Mouse (Mus musculus) embryonic facial prominence, embryonic 13.5 days (tissue): Measurements from ENCODE around the gene Zdhhc24. TPM values are rescaled to one million over a fixed set of nuclear protein-coding genes. Genes with fewer than 3 reads are reported as not detected.

Experiments used
- ATAC-seq: fragments of 200-750 bp; cut with Nextera tagmentation; 2 replicates; pipeline ENCODE4 v1.8.0; 2017; ENCODE audit warnings: low read depth; ENCODE audit not compliant: insufficient number of reproducible peaks, insufficient read depth, low FRiP score, low TSS enrichment
- H3K27ac ChIP-seq: fragments of 300-500 bp; sonication (generic); 2 replicates; pipeline ENCODE4 v1.5.1; 2015; ENCODE audit warnings: moderate library complexity, mild to moderate bottlenecking, inconsistent platforms
- H3K27me3 ChIP-seq: fragments of 300-500 bp; sonication (generic); 2 replicates; pipeline ENCODE4 v1.6.1; 2015; ENCODE audit warnings: mild to moderate bottlenecking, inconsistent platforms
- H3K36me3 ChIP-seq: fragments of 300-500 bp; sonication (generic); 2 replicates; pipeline ENCODE4 v1.6.1; 2015; ENCODE audit warnings: mild to moderate bottlenecking, inconsistent platforms
- H3K4me1 ChIP-seq: fragments of 300-500 bp; sonication (generic); 2 replicates; pipeline ENCODE4 v1.6.1; 2015; ENCODE audit warnings: inconsistent platforms
- H3K4me2 ChIP-seq: fragments of 300-500 bp; sonication (generic); 2 replicates; pipeline ENCODE4 v1.6.1; 2015; ENCODE audit warnings: moderate library complexity, mild to moderate bottlenecking, inconsistent platforms
- H3K4me3 ChIP-seq: fragments of 300-500 bp; sonication (generic); 2 replicates; pipeline ENCODE4 v1.5.1; 2015; ENCODE audit warnings: mild to moderate bottlenecking, inconsistent platforms
- H3K9ac ChIP-seq: fragments of 300-500 bp; sonication (generic); 2 replicates; pipeline ENCODE4 v1.6.1; 2015; ENCODE audit warnings: mild to moderate bottlenecking, inconsistent platforms
- H3K9me3 ChIP-seq: fragments of 300-500 bp; sonication (generic); 2 replicates; pipeline ENCODE4 v1.6.1; 2016; ENCODE audit warnings: inconsistent platforms
- WGBS: fragments of 180-500 bp; shearing (Covaris S2); methylation state at CpG from one replicate; pipeline ENCODE4 v1.1.7; 2015; ENCODE audit warnings: mixed read lengths; 5-methylcytosine and 5-hydroxymethylcytosine counted together
- polyA plus RNA-seq: library from polyadenylated mRNA; unstranded; fragments of >200 nt; fragmentation: Nextera tagmentation; extraction: Ambion mirVana; gene quantifications from 2 replicates; pipeline ENCODE4 v1.2.1, GENCODE M21; 2015

The Zdhhc24 gene
- 10.4 and 11.1 TPM in 2 replicates for polyA plus RNA-seq

DNA sequence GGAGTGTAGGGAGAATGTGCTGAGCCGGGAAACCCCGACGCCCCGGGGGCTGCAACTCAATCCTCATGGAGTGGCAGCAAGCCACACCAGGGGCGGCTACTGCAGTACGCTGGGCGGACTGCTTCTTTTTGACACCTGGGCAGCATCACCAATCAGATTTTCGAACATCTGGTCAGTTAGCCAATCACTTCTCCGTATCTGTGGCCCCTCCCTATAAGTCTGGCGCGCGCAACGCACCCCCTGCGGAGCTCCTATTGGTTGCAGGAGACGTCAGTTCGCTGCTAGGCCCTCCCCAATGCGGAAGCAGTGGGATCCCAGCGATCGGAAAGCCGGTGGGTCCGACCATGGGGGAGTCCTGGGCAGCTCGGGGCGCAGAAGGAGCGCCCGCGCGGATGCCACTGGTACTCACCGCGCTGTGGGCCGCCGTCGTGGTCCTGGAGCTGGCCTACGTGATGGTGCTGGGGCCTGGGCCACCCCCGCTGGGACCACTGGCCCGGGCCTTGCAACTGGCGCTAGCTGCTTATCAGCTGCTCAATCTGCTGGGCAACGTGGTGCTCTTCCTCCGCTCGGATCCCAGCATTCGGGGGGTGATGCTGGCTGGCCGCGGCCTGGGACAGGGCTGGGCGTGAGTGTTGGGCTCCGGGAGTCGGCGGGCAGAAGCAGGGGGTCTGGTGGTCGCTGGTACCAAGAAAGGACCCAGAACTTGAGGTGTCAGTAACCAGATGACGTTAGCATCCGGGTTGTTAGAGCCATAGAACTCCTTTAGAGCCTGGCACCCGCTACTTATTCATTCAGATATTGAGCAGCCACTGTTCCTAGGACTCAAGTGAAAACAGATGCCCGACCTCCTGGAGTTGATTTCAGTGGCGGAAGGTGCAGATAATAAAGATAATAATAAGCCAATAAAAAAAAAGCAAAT, at the start of gene Zdhhc24:
Gene Zdhhc24 (plus strand): TSS at position 264 of the 919 bp plus-strand sequence.
- Histone ChIP-seq H3K27me3 (peaks cover 4% of the 10 kb centered on the region; the same call in 1 of the 2 replicates), H3K27ac (peak within 1 kb of the TSS; percentile 75), H3K36me3 (0 out of 2 replicates have a peak, but pooled peaks cover 4% of the 10 kb centered on the region), H3K4me2 (peak within 1 kb of the TSS; percentile 89), H3K4me3 (peak within 1 kb of the TSS; percentile 94), H3K4me1 (peaks cover 16% of the 10 kb centered on the region), H3K9ac (peak within 1 kb of the TSS; percentile 89), H3K9me3 (no peaks in the 10 kb centered on the region)
- under 1% methylated on average over 52 of the region's 52 CpGs for WGBS
- peak; percentile 95 for ATAC-seq

DNA sequence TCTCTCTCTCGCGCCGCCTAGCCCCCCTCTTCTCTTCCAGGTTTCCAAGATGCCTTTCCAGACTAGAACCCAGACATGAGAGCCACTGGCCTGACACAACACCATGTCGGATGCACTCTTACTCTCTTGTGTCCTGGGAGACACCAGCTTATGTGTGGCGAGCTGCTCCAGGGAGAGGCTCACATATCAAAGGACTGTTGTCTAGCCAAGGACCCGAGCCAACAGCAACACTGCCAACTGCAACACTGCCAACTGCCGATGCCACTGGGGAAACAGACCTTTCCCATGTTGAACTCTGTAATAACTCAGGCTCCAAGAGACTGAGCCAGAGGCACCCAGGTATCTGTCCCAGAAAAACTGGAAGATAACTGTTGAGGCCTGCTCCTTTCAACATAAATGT, 49.3 kb upstream of the Zdhhc24 start:
- Histone ChIP-seq H3K27ac (no peak overlapping the region), H3K4me3 (no peak overlapping the region), H3K9me3 (no peaks in the 10 kb centered on the region), H3K4me1 (0 out of 2 replicates have a peak, but pooled peaks cover 5% of the 10 kb centered on the region), H3K9ac (no peak overlapping the region), H3K4me2 (no peak overlapping the region), H3K27me3 (no peaks in the 10 kb centered on the region), H3K36me3 (peaks cover 61% of the 10 kb centered on the region)
- no peak for ATAC-seq
- WGBS, result 53% methylated on average over 7 of the region's 7 CpGs

DNA sequence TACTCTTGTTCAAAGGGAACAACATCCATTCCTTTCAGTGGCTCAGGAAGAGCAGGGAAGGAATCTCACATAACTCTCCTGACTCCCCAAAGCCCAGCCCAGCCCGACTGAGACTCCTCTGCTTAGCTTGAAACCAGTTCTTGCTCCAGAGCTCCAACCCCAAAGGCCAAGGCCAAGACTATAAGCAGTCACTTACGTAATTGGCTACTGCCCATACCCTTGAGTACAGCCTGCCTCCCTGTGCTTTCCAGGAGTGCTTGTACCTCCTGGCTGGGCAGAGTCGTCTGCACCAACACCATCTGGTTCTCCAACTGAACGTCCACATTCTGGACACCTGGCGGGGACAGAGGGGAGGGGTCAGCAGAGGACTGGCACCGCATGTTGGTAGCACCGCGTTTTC, 44.5 kb upstream of the Zdhhc24 start:
- Histone ChIP-seq H3K27me3 (no peaks in the 10 kb centered on the region), H3K4me3 (no peak overlapping the region), H3K9me3 (no peaks in the 10 kb centered on the region), H3K36me3 (peaks cover 35% of the 10 kb centered on the region), H3K4me2 (no peak overlapping the region), H3K4me1 (peaks cover 15% of the 10 kb centered on the region), H3K9ac (no peak overlapping the region), H3K27ac (no peak overlapping the region)
- 87% methylated on average over 8 of the region's 8 CpGs for WGBS
- ATAC-seq, result no peak

DNA sequence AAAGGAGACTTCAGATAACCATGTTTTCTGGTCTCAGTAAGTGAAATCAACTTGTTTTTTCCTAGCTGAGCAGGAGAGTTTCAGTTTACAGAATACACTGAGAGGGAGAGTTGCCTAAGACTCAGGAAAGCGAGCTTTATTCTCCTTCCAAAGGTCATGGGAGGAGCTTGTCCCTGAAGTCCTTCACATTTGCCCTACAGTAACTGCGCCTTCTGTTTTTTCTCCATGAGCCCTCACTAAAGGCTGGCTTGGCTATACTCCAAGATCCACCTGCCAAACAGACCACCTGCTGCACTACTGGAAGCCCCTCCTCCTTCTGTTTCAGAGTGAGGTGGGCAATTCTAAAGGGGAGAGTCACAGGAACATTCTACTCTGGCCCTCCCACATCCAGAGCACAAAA, 42.4 kb upstream of the Zdhhc24 start:
- no peak overlapping the region for H3K4me2 ChIP-seq
- no peak for ATAC-seq
- no peaks in the 10 kb centered on the region for H3K9me3 ChIP-seq
- no peak overlapping the region for H3K9ac ChIP-seq
- no peak overlapping the region for H3K4me3 ChIP-seq
- peaks cover 17% of the 10 kb centered on the region for H3K4me1 ChIP-seq
- no peak overlapping the region for H3K27ac ChIP-seq
- WGBS, result 71% methylated on average over 2 of the region's 2 CpGs
- H3K36me3 ChIP-seq, result peaks cover 19% of the 10 kb centered on the region
- H3K27me3 ChIP-seq, result peaks cover 18% of the 10 kb centered on the region

DNA sequence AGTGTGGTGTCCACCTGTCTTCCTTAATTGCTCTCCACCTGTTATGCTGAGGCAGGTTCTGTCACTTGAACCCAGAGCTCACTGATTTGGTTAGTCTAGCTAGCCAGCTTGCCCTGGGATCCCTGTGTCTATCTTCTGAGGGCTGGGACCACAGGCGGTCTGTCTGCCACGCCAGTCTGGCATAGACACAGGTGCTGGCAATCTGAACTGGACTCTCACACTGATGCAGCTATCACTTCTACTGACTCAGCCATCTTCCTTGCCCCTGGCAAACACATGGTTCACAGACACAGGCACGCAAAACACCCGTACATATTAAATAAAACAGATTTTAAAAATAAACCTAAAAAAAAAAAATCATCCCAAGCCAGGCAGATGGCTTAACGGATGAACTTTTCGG, 41.4 kb upstream of the Zdhhc24 start:
- Histone ChIP-seq H3K9me3 (no peaks in the 10 kb centered on the region), H3K27me3 (peaks cover 27% of the 10 kb centered on the region), H3K9ac (no peak overlapping the region), H3K27ac (no peak overlapping the region), H3K4me1 (peaks cover 17% of the 10 kb centered on the region), H3K36me3 (peaks cover 14% of the 10 kb centered on the region), H3K4me3 (no peak overlapping the region), H3K4me2 (no peak overlapping the region)
- no peak for ATAC-seq
- 90% methylated on average over 6 of the region's 6 CpGs for WGBS

DNA sequence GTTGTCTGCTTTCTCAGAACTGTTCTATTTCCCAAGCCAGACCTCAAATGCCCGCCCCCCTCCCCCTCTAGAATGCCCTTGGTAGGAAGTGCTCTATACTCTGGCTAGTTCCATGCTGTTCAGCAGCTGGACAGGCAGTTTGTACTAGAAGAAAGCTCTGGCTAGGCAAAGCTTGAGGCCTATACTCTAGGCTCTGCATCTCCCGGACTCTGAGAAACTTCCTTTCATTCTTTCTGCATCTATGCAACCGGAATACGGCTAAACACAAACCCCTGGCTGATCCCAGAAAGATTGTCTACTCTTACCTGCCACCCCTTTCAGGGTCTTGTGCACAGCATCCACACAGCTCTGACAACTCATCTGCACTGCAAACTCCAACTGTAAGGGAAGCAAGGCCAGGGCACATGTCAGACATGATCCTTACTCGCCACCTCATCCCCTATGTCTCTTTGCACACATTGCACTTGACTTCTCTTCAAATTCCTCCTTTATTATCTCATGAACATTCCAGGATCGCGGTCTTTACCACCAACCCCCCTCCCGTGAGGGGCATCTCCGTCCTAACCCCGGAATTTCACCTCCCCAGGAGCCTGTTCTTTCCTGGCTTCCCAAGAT, 39.8 kb upstream of the Zdhhc24 start:
- Histone ChIP-seq H3K4me2 (peak overlapping the region; percentile 94), H3K9me3 (no peaks in the 10 kb centered on the region), H3K4me3 (peak overlapping the region; percentile 68), H3K27ac (0 out of 2 replicates have a peak overlapping the region, but pooled peaks have one; percentile 12), H3K4me1 (peaks cover 17% of the 10 kb centered on the region), H3K36me3 (no peaks in the 10 kb centered on the region; the same call in 1 of the 2 replicates), H3K9ac (peak overlapping the region; percentile 87), H3K27me3 (peaks cover 35% of the 10 kb centered on the region)
- no peak for ATAC-seq
- WGBS, result 30% methylated on average over 10 of the region's 10 CpGs

DNA sequence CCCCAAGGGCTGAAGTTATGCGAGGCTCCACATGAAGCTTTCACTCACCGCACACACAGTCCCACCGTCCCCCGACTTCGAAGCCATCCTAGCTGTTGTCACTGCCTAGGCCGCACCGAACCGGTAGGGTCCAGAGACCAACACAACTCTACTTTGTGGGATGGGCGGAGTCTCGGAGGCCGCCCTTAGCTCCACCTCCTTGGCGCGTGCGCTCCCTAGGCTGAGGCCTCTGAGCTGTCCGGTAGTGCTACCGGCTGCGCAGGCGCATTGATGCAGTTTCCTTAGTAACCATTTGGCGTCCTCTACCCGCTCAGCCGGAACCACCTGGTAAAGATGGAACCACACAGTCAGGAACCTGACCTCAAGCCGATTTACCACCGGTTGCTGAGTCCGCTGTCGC, 39.3 kb upstream of the Zdhhc24 start, which contains the start of the genes Ccs and Ccdc87:
Gene Ccs (minus strand): TSS at position 184 of the 400 bp plus-strand sequence.
Gene Ccdc87 (plus strand): TSS at position 218 of the 400 bp plus-strand sequence.
- 0 out of 2 replicates have a peak within 1 kb of the TSS, but pooled peaks have one; percentile 12 for H3K27ac ChIP-seq
- WGBS, result under 1% methylated on average over 25 of the region's 25 CpGs
- H3K36me3 ChIP-seq, result no peaks in the 10 kb centered on the region; the same call in 1 of the 2 replicates
- ATAC-seq, result peak; percentile 95
- H3K4me3 ChIP-seq, result peak within 1 kb of the TSS; percentile 68
- H3K9me3 ChIP-seq, result no peaks in the 10 kb centered on the region
- peak within 1 kb of the TSS; percentile 94 for H3K4me2 ChIP-seq
- peaks cover 35% of the 10 kb centered on the region for H3K27me3 ChIP-seq
- H3K4me1 ChIP-seq, result peaks cover 17% of the 10 kb centered on the region
- peak within 1 kb of the TSS; percentile 87 for H3K9ac ChIP-seq

DNA sequence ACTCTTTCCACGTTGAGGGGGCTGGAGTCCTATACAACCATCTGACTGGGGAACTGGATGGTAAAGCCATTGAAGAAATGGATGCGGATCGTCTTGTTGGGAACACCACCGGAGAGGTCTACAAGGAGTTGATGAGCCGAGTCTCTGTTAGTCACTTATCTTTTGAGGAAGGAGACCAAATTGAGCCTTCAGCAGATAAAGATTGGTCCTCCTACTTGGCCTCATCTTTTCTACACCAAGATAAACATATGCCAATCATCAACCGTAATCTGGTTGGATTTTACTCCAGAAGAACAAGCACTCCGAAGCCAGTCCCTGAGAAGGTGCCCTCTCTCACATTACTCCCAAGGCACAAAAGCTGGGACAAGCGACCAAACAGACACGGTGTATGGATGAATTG, 37.6 kb upstream of the Zdhhc24 start:
- no peaks in the 10 kb centered on the region for H3K36me3 ChIP-seq
- no peak for ATAC-seq
- H3K27me3 ChIP-seq, result peaks cover 35% of the 10 kb centered on the region
- no peak overlapping the region for H3K4me3 ChIP-seq
- H3K9me3 ChIP-seq, result no peaks in the 10 kb centered on the region
- no peak overlapping the region for H3K27ac ChIP-seq
- no peak overlapping the region for H3K9ac ChIP-seq
- peaks cover 17% of the 10 kb centered on the region for H3K4me1 ChIP-seq
- H3K4me2 ChIP-seq, result no peak overlapping the region
- WGBS, result 81% methylated on average over 9 of the region's 9 CpGs

DNA sequence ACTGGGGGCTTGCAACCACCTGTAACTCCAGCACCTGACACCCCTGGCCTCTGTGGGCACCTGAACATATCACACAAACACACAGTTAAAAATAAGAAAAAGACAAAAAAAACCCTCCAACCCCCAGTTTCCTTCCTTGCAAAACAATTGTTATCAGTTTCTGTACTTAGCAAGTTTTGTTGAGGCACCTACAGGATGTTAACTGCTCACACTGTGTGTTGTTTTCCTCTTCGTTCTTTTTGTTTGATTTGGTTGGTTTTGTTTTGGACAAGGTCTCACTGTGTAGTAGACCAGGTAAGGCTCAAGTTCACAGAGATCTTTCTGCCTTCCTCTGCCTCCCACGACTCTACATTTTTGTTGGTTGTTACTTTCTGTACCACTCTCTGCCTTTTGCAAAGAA, 35.9 kb upstream of the Zdhhc24 start:
- Histone ChIP-seq H3K9me3 (no peaks in the 10 kb centered on the region), H3K9ac (no peak overlapping the region), H3K4me3 (no peak overlapping the region), H3K27ac (no peak overlapping the region), H3K4me2 (no peak overlapping the region), H3K36me3 (no peaks in the 10 kb centered on the region), H3K4me1 (peaks cover 17% of the 10 kb centered on the region), H3K27me3 (peaks cover 35% of the 10 kb centered on the region)
- WGBS, result 72% methylated on average over 2 of the region's 2 CpGs
- ATAC-seq, result no peak

DNA sequence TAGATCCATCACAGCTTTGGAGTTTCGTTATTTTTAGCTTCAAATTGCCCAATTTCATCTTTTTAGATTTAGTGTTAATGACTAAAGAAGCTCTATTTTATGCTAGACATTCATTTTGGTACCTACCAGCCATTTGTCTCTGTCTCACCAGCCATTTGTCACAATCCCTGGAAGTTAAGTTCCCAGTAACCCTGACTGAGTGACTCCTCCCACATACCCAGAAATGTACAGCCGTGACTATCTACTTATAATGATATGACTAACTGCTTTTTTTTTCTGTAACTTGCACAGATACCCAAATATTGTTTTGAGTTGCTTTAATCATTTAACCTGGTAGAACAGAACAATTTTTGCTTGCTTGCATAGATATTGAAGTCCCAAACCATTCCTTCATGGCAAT, 32.6 kb upstream of the Zdhhc24 start:
- no peak overlapping the region for H3K4me3 ChIP-seq
- no peak overlapping the region for H3K27ac ChIP-seq
- no peak overlapping the region for H3K4me2 ChIP-seq
- ATAC-seq, result no peak
- no peak overlapping the region for H3K9ac ChIP-seq
- no peaks in the 10 kb centered on the region for H3K4me1 ChIP-seq
- peaks cover 20% of the 10 kb centered on the region for H3K27me3 ChIP-seq
- 63% methylated on average over 2 of the region's 2 CpGs for WGBS
- H3K9me3 ChIP-seq, result no peaks in the 10 kb centered on the region
- H3K36me3 ChIP-seq, result no peaks in the 10 kb centered on the region

DNA sequence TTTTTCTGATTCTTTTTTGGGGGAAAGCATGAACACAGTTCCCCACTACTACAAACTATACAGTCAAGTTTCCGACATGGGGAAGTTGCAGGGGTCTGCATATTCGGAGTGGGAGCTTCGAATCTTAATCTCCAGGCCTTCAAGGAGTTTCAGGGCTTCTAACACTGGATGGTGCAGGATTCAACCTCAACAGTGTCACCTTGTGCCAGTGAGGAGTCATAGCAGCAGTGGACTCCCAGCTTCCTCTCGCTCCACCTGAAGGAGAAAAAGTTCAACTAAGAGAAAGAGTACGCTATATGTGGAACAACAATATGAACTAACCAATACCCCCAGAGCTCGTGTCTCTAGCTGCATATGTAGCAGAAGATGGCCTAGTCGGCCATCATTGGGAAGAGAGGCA, 31.0 kb upstream of the Zdhhc24 start:
- H3K9me3 ChIP-seq, result no peaks in the 10 kb centered on the region
- H3K9ac ChIP-seq, result no peak overlapping the region
- peaks cover 3% of the 10 kb centered on the region; the same call in 1 of the 2 replicates for H3K27me3 ChIP-seq
- H3K4me2 ChIP-seq, result no peak overlapping the region
- WGBS, result 35% methylated on average over 7 of the region's 7 CpGs
- no peaks in the 10 kb centered on the region for H3K4me1 ChIP-seq
- H3K4me3 ChIP-seq, result no peak overlapping the region
- H3K36me3 ChIP-seq, result no peaks in the 10 kb centered on the region
- H3K27ac ChIP-seq, result no peak overlapping the region
- no peak for ATAC-seq
